Mouse (Mus musculus) embryonic facial prominence, embryonic 13.5 days (tissue): Measurements from ENCODE around the gene Larp4b. TPM values are rescaled to one million over a fixed set of nuclear protein-coding genes. Genes with fewer than 3 reads are reported as not detected.

Experiments used
- ATAC-seq: fragments of 200-750 bp; cut with Nextera tagmentation; 2 replicates; pipeline ENCODE4 v1.8.0; 2017; ENCODE audit warnings: low read depth; ENCODE audit not compliant: insufficient number of reproducible peaks, insufficient read depth, low FRiP score, low TSS enrichment
- H3K27ac ChIP-seq: fragments of 300-500 bp; sonication (generic); 2 replicates; pipeline ENCODE4 v1.5.1; 2015; ENCODE audit warnings: moderate library complexity, mild to moderate bottlenecking, inconsistent platforms
- H3K27me3 ChIP-seq: fragments of 300-500 bp; sonication (generic); 2 replicates; pipeline ENCODE4 v1.6.1; 2015; ENCODE audit warnings: mild to moderate bottlenecking, inconsistent platforms
- H3K36me3 ChIP-seq: fragments of 300-500 bp; sonication (generic); 2 replicates; pipeline ENCODE4 v1.6.1; 2015; ENCODE audit warnings: mild to moderate bottlenecking, inconsistent platforms
- H3K4me1 ChIP-seq: fragments of 300-500 bp; sonication (generic); 2 replicates; pipeline ENCODE4 v1.6.1; 2015; ENCODE audit warnings: inconsistent platforms
- H3K4me2 ChIP-seq: fragments of 300-500 bp; sonication (generic); 2 replicates; pipeline ENCODE4 v1.6.1; 2015; ENCODE audit warnings: moderate library complexity, mild to moderate bottlenecking, inconsistent platforms
- H3K4me3 ChIP-seq: fragments of 300-500 bp; sonication (generic); 2 replicates; pipeline ENCODE4 v1.5.1; 2015; ENCODE audit warnings: mild to moderate bottlenecking, inconsistent platforms
- H3K9ac ChIP-seq: fragments of 300-500 bp; sonication (generic); 2 replicates; pipeline ENCODE4 v1.6.1; 2015; ENCODE audit warnings: mild to moderate bottlenecking, inconsistent platforms
- H3K9me3 ChIP-seq: fragments of 300-500 bp; sonication (generic); 2 replicates; pipeline ENCODE4 v1.6.1; 2016; ENCODE audit warnings: inconsistent platforms
- WGBS: fragments of 180-500 bp; shearing (Covaris S2); methylation state at CpG from one replicate; pipeline ENCODE4 v1.1.7; 2015; ENCODE audit warnings: mixed read lengths; 5-methylcytosine and 5-hydroxymethylcytosine counted together
- polyA plus RNA-seq: library from polyadenylated mRNA; unstranded; fragments of >200 nt; fragmentation: Nextera tagmentation; extraction: Ambion mirVana; gene quantifications from 2 replicates; pipeline ENCODE4 v1.2.1, GENCODE M21; 2015

The Larp4b gene
- polyA plus RNA-seq, 1 experiment from 2014 or later = 31.0 TPM

DNA sequence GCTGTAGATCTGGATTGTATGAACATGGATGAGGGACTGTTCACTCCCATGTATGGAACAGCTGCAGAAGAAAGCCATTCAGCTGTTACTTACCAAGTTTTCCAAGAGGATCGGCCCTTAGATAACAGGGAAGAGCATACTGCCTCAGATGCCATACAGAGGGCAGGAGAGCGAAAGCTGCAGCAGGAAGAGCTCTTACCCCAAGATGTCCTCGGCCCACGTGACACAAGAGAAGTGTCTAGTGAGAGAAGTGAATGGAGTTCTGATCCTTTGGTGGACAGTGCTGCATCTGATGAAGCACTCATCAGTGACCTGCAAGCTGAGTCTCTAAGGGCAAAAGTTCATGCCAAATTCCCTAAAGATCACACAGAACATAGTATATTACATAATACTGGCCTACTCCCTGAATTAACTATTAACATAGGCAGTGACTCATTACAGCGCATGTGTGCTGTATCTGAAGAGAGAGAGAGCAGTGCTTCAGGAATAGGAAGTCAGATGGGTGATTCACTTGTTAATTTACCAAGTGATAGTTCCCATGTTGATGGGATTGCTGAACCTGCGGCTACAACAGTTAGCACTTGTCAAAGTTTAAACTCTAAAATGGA lies 35.1 kb downstream of the Larp4b start:
- Histone ChIP-seq H3K27ac (no peak overlapping the region), H3K4me1 (no peaks in the 10 kb centered on the region), H3K9me3 (no peaks in the 10 kb centered on the region), H3K27me3 (no peaks in the 10 kb centered on the region), H3K4me2 (no peak overlapping the region), H3K4me3 (no peak overlapping the region), H3K9ac (no peak overlapping the region), H3K36me3 (peaks cover 56% of the 10 kb centered on the region)
- 92% methylated on average over 6 of the region's 6 CpGs for WGBS
- no peak for ATAC-seq

DNA sequence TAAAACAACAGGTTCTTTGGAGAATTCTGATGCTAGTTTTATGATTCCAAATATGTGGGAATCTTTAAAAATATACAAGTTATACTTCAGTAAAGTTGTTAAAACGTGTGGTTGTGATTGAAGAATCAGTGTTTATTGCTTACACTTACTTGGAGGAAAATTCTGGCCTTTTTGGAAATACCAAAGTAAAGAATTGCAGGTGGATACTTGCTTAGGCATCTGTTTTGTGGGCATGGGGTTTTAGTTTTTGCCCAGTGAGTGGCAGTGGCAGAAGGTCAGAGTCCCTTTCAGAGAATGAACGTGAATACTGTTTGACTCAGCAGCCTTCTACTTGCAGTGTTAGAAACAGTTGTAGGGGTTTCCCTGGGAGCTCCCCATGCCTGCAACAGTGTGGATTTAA lies 40.7 kb downstream of the Larp4b start:
- Histone ChIP-seq H3K4me2 (no peak overlapping the region), H3K4me3 (no peak overlapping the region), H3K27me3 (no peaks in the 10 kb centered on the region), H3K27ac (no peak overlapping the region), H3K9me3 (no peaks in the 10 kb centered on the region), H3K4me1 (no peaks in the 10 kb centered on the region), H3K36me3 (peaks cover 38% of the 10 kb centered on the region), H3K9ac (no peak overlapping the region)
- WGBS = 77% methylated on average over 2 of the region's 2 CpGs
- no peak for ATAC-seq

DNA sequence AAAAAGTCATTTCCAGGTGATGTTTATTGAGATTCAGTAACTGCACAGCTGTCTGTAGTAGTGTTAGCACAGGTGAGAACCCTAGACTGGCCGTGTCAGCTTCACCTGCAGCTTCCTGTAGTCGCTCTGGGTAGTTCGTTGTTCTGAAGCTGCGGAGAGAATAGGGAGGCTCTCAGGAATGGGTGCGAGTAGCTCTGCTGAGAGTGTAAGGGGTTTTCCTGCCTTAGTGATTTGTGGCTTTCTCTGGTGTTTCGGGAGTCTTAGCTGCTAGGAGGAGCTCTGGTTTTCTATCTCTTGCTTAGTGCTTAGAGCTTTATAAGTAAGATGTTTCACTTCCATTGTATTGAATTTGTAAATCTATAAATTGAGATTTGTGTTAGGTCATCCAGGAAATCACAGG lies 42.4 kb downstream of the Larp4b start:
- no peak overlapping the region for H3K9ac ChIP-seq
- H3K9me3 ChIP-seq = no peaks in the 10 kb centered on the region
- H3K27me3 ChIP-seq = no peaks in the 10 kb centered on the region
- 88% methylated on average over 6 of the region's 6 CpGs for WGBS
- ATAC-seq = no peak
- no peak overlapping the region for H3K4me2 ChIP-seq
- H3K4me1 ChIP-seq = no peaks in the 10 kb centered on the region
- peaks cover 41% of the 10 kb centered on the region for H3K36me3 ChIP-seq
- no peak overlapping the region for H3K27ac ChIP-seq
- H3K4me3 ChIP-seq = no peak overlapping the region

DNA sequence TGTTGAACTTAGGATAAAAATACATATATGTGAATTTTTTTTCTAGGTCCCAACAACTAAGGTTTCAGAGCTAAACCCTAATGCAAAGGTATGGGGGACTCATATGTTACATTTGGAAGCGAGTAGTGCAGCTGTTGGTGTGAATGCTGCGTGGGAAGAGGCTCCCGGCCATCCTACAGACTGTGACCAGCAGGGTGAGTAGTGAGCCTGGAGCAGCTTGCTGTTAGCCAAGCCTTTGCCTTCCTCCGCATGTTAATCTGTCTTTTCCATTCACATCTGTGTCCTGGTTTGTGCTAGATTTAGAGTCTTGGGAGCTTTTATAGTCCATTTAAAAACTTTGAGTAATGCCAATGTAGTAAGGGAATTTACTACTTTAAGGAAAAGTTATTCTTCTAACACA lies 43.1 kb downstream of the Larp4b start:
- Histone ChIP-seq H3K36me3 (peaks cover 47% of the 10 kb centered on the region), H3K4me3 (no peak overlapping the region), H3K4me2 (no peak overlapping the region), H3K9me3 (no peaks in the 10 kb centered on the region), H3K4me1 (no peaks in the 10 kb centered on the region), H3K27ac (no peak overlapping the region), H3K9ac (no peak overlapping the region), H3K27me3 (no peaks in the 10 kb centered on the region)
- no peak for ATAC-seq
- WGBS = 70% methylated on average over 4 of the region's 4 CpGs

DNA sequence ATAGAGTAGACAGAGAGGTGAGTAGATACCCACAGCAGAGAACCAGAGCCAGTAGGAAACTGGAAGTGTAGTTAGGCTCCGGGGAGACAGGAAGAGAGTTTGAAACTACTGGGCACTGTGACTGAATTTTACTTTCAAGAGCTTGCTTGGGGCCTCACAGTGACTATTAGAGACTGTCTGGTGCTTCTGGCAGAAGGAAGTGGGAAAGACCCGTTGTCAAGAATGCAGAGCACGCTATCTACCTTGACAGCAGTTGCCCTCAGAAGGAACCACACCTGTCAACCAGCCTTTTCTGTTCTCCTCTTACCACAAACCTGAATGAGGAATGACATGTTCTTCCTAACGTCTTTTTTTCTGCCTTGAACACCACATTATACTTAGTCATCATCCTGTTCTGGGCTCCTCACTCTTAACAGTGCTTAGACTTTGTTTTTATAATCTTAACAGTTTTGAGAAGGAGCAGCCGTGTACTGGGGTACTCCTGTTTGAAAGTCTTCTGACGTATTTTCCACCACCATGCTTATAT lies 45.8 kb downstream of the Larp4b start:
- Histone ChIP-seq H3K36me3 (peaks cover 64% of the 10 kb centered on the region), H3K4me2 (no peak overlapping the region), H3K27me3 (no peaks in the 10 kb centered on the region), H3K4me3 (no peak overlapping the region), H3K4me1 (no peaks in the 10 kb centered on the region), H3K9ac (no peak overlapping the region), H3K27ac (no peak overlapping the region), H3K9me3 (no peaks in the 10 kb centered on the region)
- ATAC-seq = no peak
- WGBS = 84% methylated on average over 6 of the region's 6 CpGs

DNA sequence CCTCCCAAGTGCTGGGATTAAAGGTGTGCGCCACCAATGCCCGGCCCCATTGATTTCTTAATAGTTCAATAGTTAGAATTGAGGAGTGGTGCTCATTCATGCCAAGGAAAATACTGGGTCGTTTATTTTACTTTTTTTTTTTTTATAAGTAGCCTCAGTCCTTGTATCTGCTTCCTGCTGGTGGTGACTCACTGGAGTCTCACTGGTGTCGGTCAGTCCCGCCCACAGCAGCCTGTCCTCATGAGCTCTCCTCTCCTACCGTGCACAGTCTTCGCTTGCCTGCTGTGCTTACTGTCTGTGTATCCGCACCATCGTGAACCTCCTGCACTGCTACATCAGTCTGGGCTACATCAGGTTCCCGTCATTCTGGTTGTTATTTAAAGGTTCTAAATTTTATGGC lies 46.5 kb downstream of the Larp4b start:
- Histone ChIP-seq H3K9me3 (no peaks in the 10 kb centered on the region), H3K36me3 (peaks cover 65% of the 10 kb centered on the region), H3K4me2 (no peak overlapping the region), H3K27ac (no peak overlapping the region), H3K27me3 (no peaks in the 10 kb centered on the region), H3K4me3 (no peak overlapping the region), H3K4me1 (no peaks in the 10 kb centered on the region), H3K9ac (no peak overlapping the region)
- no peak for ATAC-seq
- 86% methylated on average over 10 of the region's 10 CpGs for WGBS

DNA sequence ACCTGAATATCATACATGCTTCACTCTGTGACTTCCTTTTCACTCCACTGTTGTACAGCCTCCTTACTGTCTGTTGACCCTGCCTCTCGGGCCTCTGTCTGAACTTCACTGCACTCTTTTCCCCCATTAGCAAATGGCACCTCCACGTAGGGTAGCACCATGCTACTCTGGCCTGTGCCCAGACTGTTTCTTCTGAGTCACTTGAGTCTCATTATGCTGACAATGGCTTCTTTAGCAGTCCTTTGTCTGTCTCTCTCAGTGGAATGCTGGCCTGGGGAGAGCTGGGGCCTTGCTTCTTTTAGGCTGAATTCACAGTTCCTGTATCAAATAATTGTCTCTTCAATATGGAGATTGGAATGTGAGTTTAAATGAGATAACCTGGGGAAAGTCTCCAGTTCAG lies 48.7 kb downstream of the Larp4b start:
- Histone ChIP-seq H3K27me3 (no peaks in the 10 kb centered on the region), H3K9ac (no peak overlapping the region), H3K27ac (no peak overlapping the region), H3K36me3 (peaks cover 70% of the 10 kb centered on the region), H3K4me3 (no peak overlapping the region), H3K4me2 (no peak overlapping the region), H3K4me1 (no peaks in the 10 kb centered on the region), H3K9me3 (no peaks in the 10 kb centered on the region)
- WGBS = 62% methylated on average over 2 of the region's 2 CpGs
- no peak for ATAC-seq

DNA sequence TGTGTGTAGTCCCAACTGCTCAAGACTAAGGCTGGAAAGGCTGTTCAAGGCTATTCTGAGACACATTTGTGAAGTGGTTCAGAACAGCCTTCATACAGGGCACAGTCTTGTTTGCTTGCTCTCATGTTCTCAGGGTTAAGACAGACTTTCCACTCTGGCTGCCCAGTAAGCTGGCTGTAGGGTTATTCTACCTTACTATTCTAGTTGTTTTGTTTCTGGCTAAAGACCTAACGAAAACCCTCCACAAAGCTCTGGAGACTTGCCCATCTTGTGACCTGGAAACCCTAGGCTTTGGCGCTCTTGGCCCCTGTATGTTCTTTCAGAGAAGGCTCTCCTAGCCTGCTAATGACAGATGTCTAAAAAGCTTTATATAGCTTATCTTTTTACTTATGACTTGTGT lies 55.1 kb downstream of the Larp4b start:
- Histone ChIP-seq H3K4me3 (no peak overlapping the region), H3K27me3 (no peaks in the 10 kb centered on the region), H3K4me2 (no peak overlapping the region), H3K36me3 (peaks cover 69% of the 10 kb centered on the region), H3K27ac (no peak overlapping the region), H3K9ac (no peak overlapping the region), H3K4me1 (no peaks in the 10 kb centered on the region), H3K9me3 (no peaks in the 10 kb centered on the region)
- no peak for ATAC-seq
- 91% methylated on average over 2 of the region's 2 CpGs for WGBS

DNA sequence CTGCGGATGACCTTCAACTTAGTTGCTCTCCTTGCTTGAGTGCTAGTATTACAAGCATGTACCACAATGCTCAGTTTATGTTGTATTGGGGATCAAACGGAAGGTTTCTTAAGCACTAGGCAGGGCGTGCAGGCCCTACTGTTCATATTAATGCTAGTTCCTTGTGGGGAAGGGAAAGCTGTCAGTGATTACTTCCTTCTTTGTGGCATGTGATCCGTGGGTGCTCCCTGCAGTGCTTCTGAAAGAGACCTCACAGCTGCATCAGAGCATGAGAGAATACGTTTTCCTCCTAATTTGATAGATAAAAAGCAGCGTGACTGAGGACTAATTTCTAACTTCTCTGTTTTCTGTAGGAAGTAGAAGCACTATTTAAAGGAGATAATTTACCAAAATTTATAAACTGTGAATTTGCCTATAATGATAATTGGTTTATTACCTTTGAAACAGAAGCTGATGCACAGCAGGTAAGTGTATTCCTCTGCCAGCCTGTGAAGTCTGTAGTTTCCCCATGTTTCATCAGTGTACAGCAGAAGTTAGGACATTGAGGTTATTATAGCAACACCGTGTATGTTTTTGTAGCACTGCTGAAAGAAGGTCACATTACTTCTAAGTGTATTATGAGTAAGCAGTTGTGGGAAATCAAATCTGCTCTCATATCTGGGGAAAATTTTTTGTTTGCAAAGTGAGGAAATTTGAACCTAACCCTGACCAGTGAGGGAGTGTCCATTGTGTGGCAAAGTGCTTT lies 56.0 kb downstream of the Larp4b start:
- Histone ChIP-seq H3K4me1 (no peaks in the 10 kb centered on the region), H3K9me3 (no peaks in the 10 kb centered on the region), H3K36me3 (peaks cover 70% of the 10 kb centered on the region), H3K9ac (no peak overlapping the region), H3K4me3 (no peak overlapping the region), H3K27me3 (no peaks in the 10 kb centered on the region), H3K4me2 (no peak overlapping the region), H3K27ac (no peak overlapping the region)
- 66% methylated on average over 7 of the region's 7 CpGs for WGBS
- ATAC-seq = no peak

DNA sequence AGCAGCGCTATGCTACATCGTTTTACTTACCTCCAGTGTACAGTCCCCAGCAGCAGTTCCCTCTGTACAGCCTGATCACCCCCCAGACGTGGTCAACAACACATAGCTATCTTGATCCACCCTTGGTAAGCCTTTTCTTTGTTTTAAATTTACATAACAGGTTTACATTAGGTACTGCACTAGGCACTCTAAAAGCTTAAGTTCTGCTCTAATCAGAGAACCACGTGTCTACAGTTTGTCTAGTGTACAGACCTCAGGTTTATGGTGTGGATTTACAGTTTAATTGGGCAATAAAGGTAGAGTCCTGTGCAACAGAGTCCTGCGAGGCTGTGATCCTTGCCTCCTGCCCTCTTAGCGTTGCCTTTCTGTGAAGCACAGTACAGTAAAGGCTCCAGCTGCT lies 57.4 kb downstream of the Larp4b start:
- no peak for ATAC-seq
- no peak overlapping the region for H3K4me3 ChIP-seq
- H3K9ac ChIP-seq = no peak overlapping the region
- no peak overlapping the region for H3K27ac ChIP-seq
- H3K27me3 ChIP-seq = no peaks in the 10 kb centered on the region
- 90% methylated on average over 6 of the region's 6 CpGs for WGBS
- no peaks in the 10 kb centered on the region for H3K4me1 ChIP-seq
- H3K9me3 ChIP-seq = no peaks in the 10 kb centered on the region
- H3K36me3 ChIP-seq = peaks cover 69% of the 10 kb centered on the region
- H3K4me2 ChIP-seq = no peak overlapping the region

DNA sequence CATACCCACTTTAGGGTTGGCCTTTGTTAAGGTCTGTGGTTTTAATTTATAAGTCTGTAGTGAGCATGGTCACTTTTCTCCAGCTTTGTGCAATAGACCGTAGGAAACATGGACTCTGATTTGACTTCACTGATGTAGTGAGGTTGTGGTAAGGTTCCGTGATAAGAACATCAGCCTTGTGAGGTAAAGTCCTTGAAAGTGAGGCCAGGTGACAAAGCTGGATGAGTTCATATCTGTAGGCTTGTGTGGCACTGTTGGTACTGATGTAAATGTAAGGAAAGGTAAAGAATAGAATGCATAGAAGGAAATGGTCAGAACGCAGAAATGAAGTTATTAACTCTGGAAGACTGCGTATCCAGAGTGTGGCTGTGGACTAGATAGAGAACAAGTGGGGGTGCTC lies 57.9 kb downstream of the Larp4b start:
- no peaks in the 10 kb centered on the region for H3K9me3 ChIP-seq
- ATAC-seq = no peak
- no peak overlapping the region for H3K27ac ChIP-seq
- H3K9ac ChIP-seq = no peak overlapping the region
- H3K27me3 ChIP-seq = no peaks in the 10 kb centered on the region
- H3K4me1 ChIP-seq = no peaks in the 10 kb centered on the region
- no peak overlapping the region for H3K4me3 ChIP-seq
- peaks cover 71% of the 10 kb centered on the region for H3K36me3 ChIP-seq
- WGBS = 96% methylated on average over 4 of the region's 4 CpGs
- H3K4me2 ChIP-seq = no peak overlapping the region

DNA sequence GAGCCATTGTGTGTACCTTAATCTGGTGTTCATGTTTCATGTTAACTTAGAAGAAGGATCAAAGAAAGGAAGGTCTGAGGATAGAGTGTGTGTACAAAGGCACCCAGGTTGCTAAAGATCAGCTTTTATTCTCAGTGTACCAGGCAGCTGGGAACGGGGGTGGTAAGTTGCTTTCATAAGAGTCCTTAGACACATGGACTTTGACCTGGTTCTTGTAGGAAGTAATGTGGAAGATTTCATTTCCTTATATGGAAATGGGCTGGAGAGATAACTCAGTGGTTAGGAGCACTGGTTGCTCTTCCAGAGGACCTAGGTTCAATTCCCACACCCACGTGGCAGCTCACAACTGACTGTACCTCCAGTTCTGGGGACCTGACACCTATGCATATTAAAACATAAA lies 58.6 kb downstream of the Larp4b start:
- H3K9me3 ChIP-seq = no peaks in the 10 kb centered on the region
- no peaks in the 10 kb centered on the region for H3K4me1 ChIP-seq
- no peak overlapping the region for H3K9ac ChIP-seq
- peaks cover 74% of the 10 kb centered on the region for H3K36me3 ChIP-seq
- H3K4me3 ChIP-seq = no peak overlapping the region
- WGBS = 88% methylated on average over 2 of the region's 2 CpGs
- no peak overlapping the region for H3K27ac ChIP-seq
- H3K27me3 ChIP-seq = no peaks in the 10 kb centered on the region
- ATAC-seq = no peak
- no peak overlapping the region for H3K4me2 ChIP-seq
